Mouse (Mus musculus): Measurements from ENCODE around the gene Ppp1r3c.

Gene Ppp1r3c

DNA sequence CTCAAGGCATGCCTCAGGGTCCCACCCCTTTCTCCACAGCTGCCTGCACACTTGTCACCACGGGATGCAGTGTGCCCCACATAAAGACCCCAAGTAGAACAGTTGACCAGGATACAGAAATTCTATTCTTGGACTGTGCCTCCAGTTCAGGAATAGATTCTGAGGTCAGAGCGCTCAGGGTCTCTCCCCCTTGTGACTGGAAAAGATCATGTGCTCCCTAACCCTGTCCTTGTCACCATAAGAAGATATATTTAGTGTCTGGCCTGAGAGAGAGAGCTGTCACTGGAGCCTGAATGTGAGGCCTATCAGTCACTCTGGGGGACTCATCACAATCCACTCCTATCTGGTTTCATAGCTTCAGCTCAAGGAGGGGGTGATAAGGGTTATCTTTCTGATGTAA, 53.9 kb downstream of the Ppp1r3c start:
- DNase-seq (ENCODE audit: extremely low read depth, insufficient read length, low spot score), result no peak

All from 3134 (cell line).